Mouse (Mus musculus) megakaryocyte, embryonic 14.5 days (primary cell): ENCODE data around the gene Tns3.

Experiments
- FLI1 ChIP-seq: IDR thresholded peaks from 2 replicates; pipeline ENCODE4 v1.6.1; 2012; ENCODE audit warnings: low read length, inconsistent platforms, mixed read lengths
- GATA1 ChIP-seq: IDR thresholded peaks from 3 replicates; pipeline ENCODE4 v1.6.1; 2012; ENCODE audit warnings: mixed read lengths, low read length, inconsistent platforms, borderline replicate concordance

- TF ChIP-seq GATA1, result no peak
- TF ChIP-seq FLI1, result no peak
Observed at GRCm38 (mm10) chr11:8652792-8653645, 11.3 kb downstream of the Tns3 start.
